Mouse (Mus musculus) liver, embryonic 12.5 days (tissue): ENCODE measurements around the gene Slc25a47. TPM values are rescaled to one million over a fixed set of nuclear protein-coding genes. Genes with fewer than 3 reads are reported as not detected.
A peak's percentile ranks its signal among the peaks of the same experiment; 100 is the strongest.

Source experiments
- ATAC-seq: fragments of 200-750 bp; cut with Nextera tagmentation; 2 replicates; pipeline ENCODE4 v1.8.0; 2017; ENCODE audit warnings: moderate number of reproducible peaks, mild to moderate bottlenecking, moderate library complexity
- H3K27ac ChIP-seq: fragments of 300-500 bp; sonication (generic); 2 replicates; pipeline ENCODE4 v1.5.1; 2016; ENCODE audit warnings: mild to moderate bottlenecking
- H3K27me3 ChIP-seq: fragments of 300-500 bp; sonication (generic); replicated peaks from 2 replicates; pipeline ENCODE4 v1.6.1; 2016; ENCODE audit warnings: mild to moderate bottlenecking, moderate library complexity
- H3K36me3 ChIP-seq: fragments of 300-500 bp; sonication (generic); 2 replicates; pipeline ENCODE4 v1.6.1; 2016; ENCODE audit warnings: mild to moderate bottlenecking, moderate library complexity
- H3K4me1 ChIP-seq: fragments of 300-500 bp; sonication (generic); 2 replicates; pipeline ENCODE4 v1.6.1; 2016
- H3K4me2 ChIP-seq: fragments of 300-500 bp; sonication (generic); 2 replicates; pipeline ENCODE4 v1.6.1; 2016; ENCODE audit warnings: mild to moderate bottlenecking, moderate library complexity
- H3K4me3 ChIP-seq: fragments of 300-500 bp; sonication (generic); 2 replicates; pipeline ENCODE4 v1.5.1; 2016; ENCODE audit warnings: mild to moderate bottlenecking, moderate library complexity
- H3K9ac ChIP-seq: fragments of 300-500 bp; sonication (generic); 2 replicates; pipeline ENCODE4 v1.6.1; 2016; ENCODE audit warnings: mild to moderate bottlenecking, moderate library complexity
- H3K9me3 ChIP-seq: fragments of 300-500 bp; sonication (generic); replicated peaks from 2 replicates; pipeline ENCODE4 v1.6.1; 2016; ENCODE audit warnings: mild to moderate bottlenecking, moderate library complexity
- WGBS: fragments of 180-500 bp; shearing (Covaris S2); methylation state at CpG from one replicate; pipeline ENCODE4 v1.1.7; 2016; ENCODE audit not compliant: insufficient replicate concordance; 5-methylcytosine and 5-hydroxymethylcytosine counted together
- polyA plus RNA-seq: library from polyadenylated mRNA; unstranded; fragments of >200 nt; fragmentation: Nextera tagmentation; extraction: Ambion mirVana; gene quantifications from 2 replicates; pipeline ENCODE4 v1.2.1, GENCODE M21; 2016

Gene Slc25a47
- polyA plus RNA-seq, 1 experiment from 2014 or later: 2.7 TPM

DNA sequence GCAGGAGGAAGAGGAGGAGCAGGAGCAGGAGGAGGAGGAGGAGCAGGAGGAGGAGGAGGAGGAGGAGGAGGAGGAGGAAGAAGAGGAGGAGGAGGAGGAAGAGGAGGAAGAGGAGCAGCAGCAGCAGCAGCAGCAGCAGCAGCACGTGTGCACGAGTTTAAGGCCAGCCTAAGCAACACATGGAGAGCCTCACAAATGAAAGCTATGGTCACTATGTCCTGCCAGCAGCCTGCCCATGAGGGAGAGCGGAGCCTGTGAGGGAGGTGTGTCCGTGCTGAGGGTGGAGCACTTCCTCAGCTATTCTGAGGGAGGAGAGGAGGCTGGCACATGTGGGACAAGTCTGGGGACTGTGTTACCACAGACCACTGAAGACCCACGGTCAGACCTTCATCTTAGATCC, 37.3 kb downstream of the Slc25a47 start:
- Histone ChIP-seq H3K4me2 (no peak overlapping the region), H3K27ac (no peak overlapping the region), H3K4me1 (no peaks in the 10 kb centered on the region), H3K36me3 (peaks cover 93% of the 10 kb centered on the region), H3K9ac (no peak overlapping the region), H3K9me3 (no peaks in the 10 kb centered on the region), H3K27me3 (no peaks in the 10 kb centered on the region), H3K4me3 (no peak overlapping the region)
- WGBS: 68% methylated on average over 5 of the region's 5 CpGs
- ATAC-seq: no peak

DNA sequence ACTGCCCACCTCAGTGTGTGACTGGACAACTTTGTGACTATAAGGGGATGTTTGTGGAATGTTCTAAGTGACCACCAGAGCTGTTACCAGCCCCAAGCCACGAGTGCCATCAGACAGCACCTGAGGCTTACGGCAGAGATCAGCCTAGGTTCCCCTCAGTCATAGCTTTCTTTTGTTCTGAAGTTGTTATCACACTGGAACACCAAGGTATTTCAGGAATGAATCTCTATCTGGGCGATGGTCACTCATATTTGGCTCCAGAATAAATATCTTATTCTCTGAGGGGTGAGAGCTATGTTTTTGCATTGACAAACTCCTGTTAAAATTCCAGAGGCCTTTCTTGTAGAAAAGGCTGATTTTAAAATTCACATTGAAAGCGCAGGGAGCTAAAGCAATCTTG, 43.3 kb downstream of the Slc25a47 start:
- Histone ChIP-seq H3K27ac (no peak overlapping the region), H3K27me3 (no peaks in the 10 kb centered on the region), H3K4me3 (no peak overlapping the region), H3K4me2 (no peak overlapping the region), H3K9me3 (no peaks in the 10 kb centered on the region), H3K9ac (no peak overlapping the region), H3K4me1 (no peaks in the 10 kb centered on the region), H3K36me3 (peaks cover 84% of the 10 kb centered on the region)
- no peak for ATAC-seq
- 77% methylated on average over 4 of the region's 4 CpGs for WGBS

DNA sequence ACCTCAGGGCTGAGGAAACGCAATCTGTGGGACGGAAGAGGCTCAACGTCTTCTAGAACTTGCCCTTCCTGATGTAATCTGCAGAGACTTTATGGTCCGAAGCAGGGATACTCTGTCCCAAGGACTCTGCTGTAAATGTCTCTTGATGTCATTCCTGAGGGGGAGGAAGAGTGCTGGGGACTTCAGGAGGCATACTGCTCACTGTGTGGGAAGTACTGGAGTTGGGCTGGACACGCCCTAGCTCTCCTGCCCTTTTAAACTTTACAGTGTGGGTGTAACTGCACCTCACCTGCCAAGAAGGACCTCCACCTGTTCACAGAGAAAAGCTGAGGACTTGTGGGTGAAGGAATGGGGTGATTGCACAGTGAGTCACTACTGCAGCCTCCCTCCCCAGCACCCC, 44.8 kb downstream of the Slc25a47 start:
- no peak overlapping the region for H3K4me3 ChIP-seq
- no peaks in the 10 kb centered on the region for H3K4me1 ChIP-seq
- H3K9me3 ChIP-seq: no peaks in the 10 kb centered on the region
- H3K27ac ChIP-seq: no peak overlapping the region
- H3K36me3 ChIP-seq: peaks cover 84% of the 10 kb centered on the region
- no peak for ATAC-seq
- WGBS: 82% methylated on average over 5 of the region's 5 CpGs
- H3K9ac ChIP-seq: no peak overlapping the region
- no peaks in the 10 kb centered on the region for H3K27me3 ChIP-seq
- H3K4me2 ChIP-seq: no peak overlapping the region

DNA sequence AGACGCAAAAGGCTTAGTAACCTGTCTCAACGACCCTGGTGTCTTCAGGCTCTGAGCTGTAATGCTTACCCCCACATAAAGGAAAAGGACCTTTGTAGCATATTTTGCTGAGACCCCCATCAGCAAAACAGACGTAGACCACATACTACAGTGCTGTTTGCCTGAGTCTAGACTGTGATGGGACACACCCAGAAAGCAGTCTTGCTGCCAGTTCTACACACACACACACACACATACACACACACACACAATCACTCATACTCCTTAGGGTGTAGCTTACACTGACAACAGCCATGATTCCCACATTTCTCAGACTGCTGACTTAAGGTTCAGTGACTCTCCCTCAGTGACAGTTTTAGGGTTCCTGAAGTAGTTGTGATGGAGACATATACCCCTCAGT, 45.3 kb downstream of the Slc25a47 start:
- no peak for ATAC-seq
- 66% methylated on average over 3 of the region's 3 CpGs for WGBS
- H3K27ac ChIP-seq: no peak overlapping the region
- peaks cover 84% of the 10 kb centered on the region for H3K36me3 ChIP-seq
- H3K9me3 ChIP-seq: no peaks in the 10 kb centered on the region
- H3K4me3 ChIP-seq: no peak overlapping the region
- no peak overlapping the region for H3K4me2 ChIP-seq
- no peaks in the 10 kb centered on the region for H3K4me1 ChIP-seq
- H3K27me3 ChIP-seq: no peaks in the 10 kb centered on the region
- no peak overlapping the region for H3K9ac ChIP-seq

DNA sequence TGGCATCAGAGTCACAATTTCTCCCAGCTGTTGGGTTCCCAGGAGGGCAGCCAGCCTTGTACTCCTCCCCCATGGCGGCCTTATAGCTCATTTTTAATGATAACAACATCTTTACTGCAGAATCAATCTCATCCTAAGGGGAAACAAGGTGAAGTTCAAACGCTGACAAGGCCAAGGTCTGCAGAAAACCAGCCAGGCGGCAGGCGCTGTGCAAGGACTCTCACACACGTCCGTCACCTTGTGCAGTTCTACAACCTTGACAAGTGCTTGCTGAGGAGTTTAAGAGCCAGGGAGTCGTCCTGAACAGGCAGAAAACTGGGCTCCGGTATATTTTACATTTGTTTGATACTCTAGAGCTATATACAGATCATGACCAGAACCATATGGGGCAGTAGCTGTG, 46.9 kb downstream of the Slc25a47 start:
- Histone ChIP-seq H3K4me2 (no peak overlapping the region), H3K36me3 (peaks cover 89% of the 10 kb centered on the region), H3K4me1 (no peaks in the 10 kb centered on the region), H3K27me3 (no peaks in the 10 kb centered on the region), H3K9ac (no peak overlapping the region), H3K9me3 (no peaks in the 10 kb centered on the region), H3K4me3 (no peak overlapping the region), H3K27ac (no peak overlapping the region)
- no peak for ATAC-seq
- 82% methylated on average over 8 of the region's 8 CpGs for WGBS

- H3K36me3 ChIP-seq: peaks cover 94% of the 10 kb centered on the region
- H3K4me2 ChIP-seq: no peak overlapping the region
- no peak overlapping the region for H3K27ac ChIP-seq
- no peak overlapping the region for H3K4me3 ChIP-seq
- 90% methylated on average over 1 of the region's 1 CpGs for WGBS
- H3K9me3 ChIP-seq: no peaks in the 10 kb centered on the region
- ATAC-seq: no peak
- no peaks in the 10 kb centered on the region for H3K4me1 ChIP-seq
- no peaks in the 10 kb centered on the region for H3K27me3 ChIP-seq
- H3K9ac ChIP-seq: no peak overlapping the region
These were observed 50.1 kb downstream of the Slc25a47 start for GRCm38 (mm10) chr12:108885906-108886305.

DNA sequence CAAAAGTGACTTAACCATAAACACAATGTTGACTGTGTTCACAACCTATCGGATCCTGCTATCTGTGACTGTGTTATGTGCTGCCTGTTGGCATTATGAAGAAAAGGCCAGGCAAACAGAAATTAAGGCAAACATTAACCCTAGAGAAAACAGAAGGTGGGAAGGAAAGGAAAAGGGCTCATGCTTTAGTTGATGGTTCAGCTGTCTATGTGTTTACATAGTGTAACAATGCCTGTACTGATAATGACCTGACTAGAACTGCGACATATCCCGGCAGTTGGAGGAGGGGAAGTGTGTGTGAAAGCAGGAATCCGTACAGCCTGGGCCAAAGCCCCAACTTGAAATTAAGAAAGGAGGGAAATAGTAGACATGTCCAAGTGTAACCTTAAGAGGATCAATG, 51.2 kb downstream of the Slc25a47 start:
- H3K9ac ChIP-seq: no peak overlapping the region
- peaks cover 91% of the 10 kb centered on the region for H3K36me3 ChIP-seq
- ATAC-seq: no peak
- H3K27ac ChIP-seq: no peak overlapping the region
- H3K4me3 ChIP-seq: no peak overlapping the region
- H3K27me3 ChIP-seq: no peaks in the 10 kb centered on the region
- H3K9me3 ChIP-seq: no peaks in the 10 kb centered on the region
- no peak overlapping the region for H3K4me2 ChIP-seq
- H3K4me1 ChIP-seq: peaks cover 5% of the 10 kb centered on the region; the same call in 1 of the 2 replicates
- 74% methylated on average over 4 of the region's 4 CpGs for WGBS

DNA sequence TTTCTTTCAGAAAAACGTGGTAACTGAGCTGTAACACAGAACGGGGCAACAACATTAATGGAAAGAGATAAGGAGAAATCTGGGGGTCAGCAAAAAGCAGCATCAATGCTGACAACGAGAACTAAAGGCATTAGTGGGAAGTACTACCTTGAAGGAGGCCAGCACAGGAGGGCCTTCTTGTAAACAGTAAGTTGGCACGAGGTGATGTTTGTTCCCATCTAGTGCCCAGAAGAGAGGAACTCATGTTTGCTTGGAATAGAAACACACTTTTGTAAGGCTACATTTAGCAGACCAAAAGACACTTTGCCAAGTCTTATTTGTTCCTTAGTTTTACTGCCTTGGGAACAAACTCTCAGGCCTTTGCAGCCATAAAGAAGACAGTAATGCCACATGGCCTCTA, 52.8 kb downstream of the Slc25a47 start:
- ATAC-seq: no peak
- WGBS: 52% methylated on average over 4 of the region's 4 CpGs
- Histone ChIP-seq H3K36me3 (peaks cover 76% of the 10 kb centered on the region), H3K9ac (no peak overlapping the region), H3K4me3 (no peak overlapping the region), H3K4me1 (peaks cover 19% of the 10 kb centered on the region), H3K27me3 (no peaks in the 10 kb centered on the region), H3K4me2 (no peak overlapping the region), H3K9me3 (no peaks in the 10 kb centered on the region), H3K27ac (no peak overlapping the region)

- WGBS: 11% methylated on average over 12 of the region's 12 CpGs
- peaks cover 30% of the 10 kb centered on the region for H3K4me1 ChIP-seq
- H3K36me3 ChIP-seq: peaks cover 31% of the 10 kb centered on the region
- no peak for ATAC-seq
- no peaks in the 10 kb centered on the region for H3K27me3 ChIP-seq
- no peaks in the 10 kb centered on the region for H3K9me3 ChIP-seq
- peak within 1 kb of the TSS; percentile 94 for H3K4me2 ChIP-seq
- peak within 1 kb of the TSS; percentile 89 for H3K4me3 ChIP-seq
- peak within 1 kb of the TSS; percentile 53 for H3K27ac ChIP-seq
- H3K9ac ChIP-seq: peak within 1 kb of the TSS; percentile 81
These were observed 57.3 kb downstream of the Slc25a47 start, which contains the start of gene Wdr25 for GRCm38 (mm10) chr12:108892989-108893714. Wdr25 (plus strand) TSS chr12:108893631.

- peak within 1 kb of the TSS; percentile 94 for H3K4me2 ChIP-seq
- H3K9me3 ChIP-seq: no peaks in the 10 kb centered on the region
- peak within 1 kb of the TSS; percentile 53 for H3K27ac ChIP-seq
- H3K4me3 ChIP-seq: peak within 1 kb of the TSS; percentile 89
- peak; percentile 100 for ATAC-seq
- no peaks in the 10 kb centered on the region for H3K27me3 ChIP-seq
- H3K9ac ChIP-seq: peak within 1 kb of the TSS; percentile 81
- H3K4me1 ChIP-seq: peaks cover 30% of the 10 kb centered on the region
- 0% methylated on average over 58 of the region's 58 CpGs for WGBS
- peaks cover 26% of the 10 kb centered on the region for H3K36me3 ChIP-seq
These were observed 58.0 kb downstream of the Slc25a47 start, which contains the start of gene Wars for GRCm38 (mm10) chr12:108893715-108894431. Wars (minus strand) TSS chr12:108894174.

DNA sequence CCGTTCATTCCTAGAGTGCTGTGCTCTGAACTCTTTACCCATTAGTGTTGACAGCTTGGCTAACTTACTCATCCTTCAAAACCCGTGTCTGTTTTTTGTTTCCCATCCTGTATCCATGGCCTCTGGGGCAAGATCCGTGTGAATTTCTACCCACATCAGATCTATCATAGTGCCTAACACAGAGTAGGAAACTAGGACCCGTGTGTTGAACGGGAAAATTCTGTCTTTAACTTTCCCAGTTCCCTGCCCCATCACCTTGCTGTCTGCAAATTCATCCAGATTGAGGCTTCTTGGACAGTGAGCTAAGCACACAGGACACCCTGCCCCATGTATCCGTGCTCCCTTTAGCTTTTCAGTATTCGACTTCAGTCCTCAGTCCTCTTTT, 58.6 kb downstream of the Slc25a47 start:
- Histone ChIP-seq H3K4me2 (peak overlapping the region; percentile 94), H3K4me3 (peak overlapping the region; percentile 89), H3K36me3 (peaks cover 26% of the 10 kb centered on the region), H3K27ac (peak overlapping the region; percentile 53; the same call in 1 of the 2 replicates), H3K27me3 (no peaks in the 10 kb centered on the region), H3K9me3 (no peaks in the 10 kb centered on the region), H3K9ac (peak overlapping the region; percentile 81), H3K4me1 (peaks cover 30% of the 10 kb centered on the region)
- peak; percentile 1; the same call in 1 of the 2 replicates for ATAC-seq
- 2% methylated on average over 7 of the region's 7 CpGs for WGBS

GRCm38 (mm10) chr12:108896006-108896405, 60.2 kb downstream of the Slc25a47 start:
- Histone ChIP-seq H3K9me3 (no peaks in the 10 kb centered on the region), H3K4me3 (no peak overlapping the region), H3K4me2 (no peak overlapping the region), H3K27me3 (no peaks in the 10 kb centered on the region), H3K9ac (no peak overlapping the region), H3K4me1 (peaks cover 30% of the 10 kb centered on the region), H3K36me3 (peaks cover 11% of the 10 kb centered on the region), H3K27ac (no peak overlapping the region)
- 62% methylated on average over 3 of the region's 3 CpGs for WGBS
- ATAC-seq: no peak
